Mouse (Mus musculus) liver, adult 2 months (tissue): ENCODE measurements around the gene Rapgef5. TPM values are rescaled to one million over a fixed set of nuclear protein-coding genes. Genes with fewer than 3 reads are reported as not detected.
A peak's percentile ranks its signal among the peaks of the same experiment; 100 is the strongest.

Experiments
- DNase-seq: peaks from one replicate; pipeline ENCODE4 v3.0.0-alpha.2; 2011; ENCODE audit warnings: low read depth, low spot score; ENCODE audit errors: extremely low read depth
- H3K27ac ChIP-seq: fragments of 200-500 bp; replicated peaks from 2 replicates; pipeline ENCODE4 v1.5.1; 2012; ENCODE audit warnings: low read depth, mild to moderate bottlenecking, control low read depth, inconsistent platforms, low read length; ENCODE audit not compliant: insufficient read depth
- H3K27me3 ChIP-seq: fragments of 200-500 bp; 2 replicates; pipeline ENCODE4 v1.6.1; 2012; ENCODE audit warnings: mild to moderate bottlenecking, moderate library complexity, low read length, inconsistent platforms; ENCODE audit not compliant: control insufficient read depth, insufficient read depth
- H3K36me3 ChIP-seq: fragments of 200-500 bp; 2 replicates; pipeline ENCODE4 v1.6.1; 2012; ENCODE audit warnings: low read length, inconsistent platforms; ENCODE audit not compliant: control insufficient read depth, insufficient read depth
- H3K4me1 ChIP-seq: fragments of 200-500 bp; 2 replicates; pipeline ENCODE4 v1.6.1; 2011; ENCODE audit warnings: low read length; ENCODE audit not compliant: control insufficient read depth, insufficient read depth
- H3K4me3 ChIP-seq: fragments of 200-500 bp; 2 replicates; pipeline ENCODE4 v1.5.1; 2011; ENCODE audit warnings: low read depth, mild to moderate bottlenecking, control low read depth, low read length, moderate library complexity; ENCODE audit not compliant: insufficient read depth
- H3K79me2 ChIP-seq: fragments of 200-500 bp; 2 replicates; pipeline ENCODE4 v1.6.1; 2012; ENCODE audit warnings: inconsistent platforms, mild to moderate bottlenecking, low read length, moderate library complexity; ENCODE audit not compliant: control insufficient read depth, insufficient read depth
- H3K9ac ChIP-seq: fragments of 200-500 bp; 2 replicates; pipeline ENCODE4 v1.6.1; 2012; ENCODE audit warnings: low read depth, mild to moderate bottlenecking, control low read depth, inconsistent platforms, low read length
- CTCF ChIP-seq: fragments of 200-500 bp; IDR thresholded peaks from 2 replicates; pipeline ENCODE4 v1.5.1; 2011; ENCODE audit warnings: low read depth, low read length, control low read depth
- POLR2A ChIP-seq: fragments of 200-500 bp; IDR thresholded peaks from 2 replicates; pipeline ENCODE4 v1.6.1; 2011; ENCODE audit warnings: low read length, control low read depth; ENCODE audit not compliant: insufficient read depth; ENCODE audit errors: extremely low read depth
- WGBS: fragments of 180-500 bp; shearing (Covaris S2); methylation state at CpG from one replicate; pipeline ENCODE4 v1.1.7; 2018; 5-methylcytosine and 5-hydroxymethylcytosine counted together
- polyA plus RNA-seq: library from polyadenylated mRNA; depleted of rRNA; stranded (reverse); fragments of >200 nt; gene quantifications from 2 replicates; pipeline ENCODE4 v1.2.3, GENCODE M21; 2012
- total RNA-seq: library from RNA; depleted of rRNA; stranded (reverse); fragments of >200 nt; gene quantifications from 2 replicates; pipeline ENCODE4 v1.2.3, GENCODE M21; 2014

Rapgef5 gene
- total and polyA plus RNA-seq, 2 experiments, result 2.1 to 13.3 TPM

GRCm38 (mm10) chr12:117505163-117505562 lies 11.1 kb upstream of the Rapgef5 start:
- no peaks in the 10 kb centered on the region for H3K79me2 ChIP-seq
- no peaks in the 10 kb centered on the region for H3K27me3 ChIP-seq
- H3K4me1 ChIP-seq, result no peaks in the 10 kb centered on the region
- no peak overlapping the region for H3K4me3 ChIP-seq
- no peak for DNase-seq
- no peaks in the 10 kb centered on the region for H3K36me3 ChIP-seq
- no peak overlapping the region for H3K27ac ChIP-seq
- 47% methylated on average over 2 of the region's 2 CpGs for WGBS
- TF ChIP-seq POLR2A, result no peak
- no peak for TF ChIP-seq CTCF
- H3K9ac ChIP-seq, result no peak overlapping the region

GRCm38 (mm10) chr12:117507772-117508171 lies 8.5 kb upstream of the Rapgef5 start:
- TF ChIP-seq CTCF (no peak), POLR2A (no peak)
- H3K79me2 ChIP-seq, result no peaks in the 10 kb centered on the region
- H3K27ac ChIP-seq, result no peak overlapping the region
- no peak overlapping the region for H3K4me3 ChIP-seq
- H3K27me3 ChIP-seq, result no peaks in the 10 kb centered on the region
- no peaks in the 10 kb centered on the region for H3K4me1 ChIP-seq
- DNase-seq, result no peak
- no peak overlapping the region for H3K9ac ChIP-seq
- H3K36me3 ChIP-seq, result no peaks in the 10 kb centered on the region
- WGBS, result 40% methylated on average over 1 of the region's 1 CpGs

GRCm38 (mm10) chr12:117509919-117510318 lies 6.4 kb upstream of the Rapgef5 start:
- WGBS, result 74% methylated on average over 2 of the region's 2 CpGs
- H3K79me2 ChIP-seq, result no peaks in the 10 kb centered on the region
- TF ChIP-seq CTCF (no peak), POLR2A (no peak)
- H3K4me1 ChIP-seq, result no peaks in the 10 kb centered on the region
- H3K9ac ChIP-seq, result no peak overlapping the region
- H3K4me3 ChIP-seq, result no peak overlapping the region
- no peak for DNase-seq
- no peaks in the 10 kb centered on the region for H3K36me3 ChIP-seq
- no peak overlapping the region for H3K27ac ChIP-seq
- H3K27me3 ChIP-seq, result no peaks in the 10 kb centered on the region

GRCm38 (mm10) chr12:117512468-117512867 lies 3.8 kb upstream of the Rapgef5 start:
- Histone ChIP-seq H3K79me2 (no peaks in the 10 kb centered on the region), H3K4me3 (no peak overlapping the region), H3K36me3 (no peaks in the 10 kb centered on the region), H3K27me3 (no peaks in the 10 kb centered on the region), H3K9ac (no peak overlapping the region), H3K4me1 (no peaks in the 10 kb centered on the region), H3K27ac (no peak overlapping the region)
- no peak for DNase-seq
- 87% methylated on average over 3 of the region's 3 CpGs for WGBS
- TF ChIP-seq CTCF (no peak), POLR2A (no peak)

- 82% methylated on average over 11 of the region's 11 CpGs for WGBS
- Histone ChIP-seq H3K27me3 (no peaks in the 10 kb centered on the region), H3K4me1 (no peaks in the 10 kb centered on the region), H3K27ac (no peak overlapping the region), H3K4me3 (no peak overlapping the region), H3K36me3 (no peaks in the 10 kb centered on the region), H3K9ac (no peak overlapping the region), H3K79me2 (no peaks in the 10 kb centered on the region)
- TF ChIP-seq CTCF (no peak), POLR2A (no peak)
- DNase-seq, result no peak
Measured at GRCm38 (mm10) chr12:117513150-117513932, 2.9 kb upstream of the Rapgef5 start.

- DNase-seq, result peak; percentile 28
- H3K27me3 ChIP-seq, result 0 out of 2 replicates have a peak, but pooled peaks cover 4% of the 10 kb centered on the region
- no peaks in the 10 kb centered on the region for H3K36me3 ChIP-seq
- no peak overlapping the region for H3K27ac ChIP-seq
- WGBS, result 60% methylated on average over 14 of the region's 14 CpGs
- no peak for TF ChIP-seq POLR2A
- TF ChIP-seq CTCF, result no peak
- no peaks in the 10 kb centered on the region for H3K79me2 ChIP-seq
- H3K4me1 ChIP-seq, result no peaks in the 10 kb centered on the region
- H3K4me3 ChIP-seq, result no peak overlapping the region
- no peak overlapping the region for H3K9ac ChIP-seq
Measured at GRCm38 (mm10) chr12:117517275-117517936, 1.1 kb downstream of the Rapgef5 start.
